Mouse (Mus musculus): ENCODE measurements around the gene Tepp.
A peak's percentile ranks its signal among the peaks of the same experiment; 100 is the strongest.

The Tepp gene

GRCm38 (mm10) chr8:95360181-95361015 is 50.0 kb downstream of the Tepp start:
- peak; percentile 55 for DNase-seq (ENCODE audit: extremely low read depth, insufficient read length, low spot score)

DNA sequence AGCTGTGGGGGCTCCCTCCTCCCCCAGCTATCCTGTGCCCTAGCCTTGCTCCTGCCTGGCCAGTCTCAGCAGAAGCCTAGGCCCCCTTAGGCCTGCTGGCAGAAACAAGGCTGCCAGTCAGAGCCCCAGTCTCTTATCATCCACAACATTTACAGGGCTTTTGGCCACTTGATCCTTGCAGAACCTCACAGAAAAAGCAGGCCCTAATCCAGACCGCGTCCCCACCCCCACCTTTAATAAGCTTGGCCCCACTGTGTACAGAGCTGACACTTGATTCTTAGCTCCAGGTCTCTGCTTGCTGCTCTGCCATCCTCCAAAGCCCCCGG is 50.6 kb downstream of the Tepp start:
- DNase-seq (ENCODE audit: extremely low read depth, insufficient read length, low spot score): no peak

- DNase-seq (ENCODE audit: extremely low read depth, insufficient read length, low spot score): no peak
Measured at GRCm38 (mm10) chr8:95362272-95362671, 51.9 kb downstream of the Tepp start.

GRCm38 (mm10) chr8:95363849-95364248 is 53.5 kb downstream of the Tepp start:
- DNase-seq (ENCODE audit: extremely low read depth, insufficient read length, low spot score): peak; percentile 49

DNA sequence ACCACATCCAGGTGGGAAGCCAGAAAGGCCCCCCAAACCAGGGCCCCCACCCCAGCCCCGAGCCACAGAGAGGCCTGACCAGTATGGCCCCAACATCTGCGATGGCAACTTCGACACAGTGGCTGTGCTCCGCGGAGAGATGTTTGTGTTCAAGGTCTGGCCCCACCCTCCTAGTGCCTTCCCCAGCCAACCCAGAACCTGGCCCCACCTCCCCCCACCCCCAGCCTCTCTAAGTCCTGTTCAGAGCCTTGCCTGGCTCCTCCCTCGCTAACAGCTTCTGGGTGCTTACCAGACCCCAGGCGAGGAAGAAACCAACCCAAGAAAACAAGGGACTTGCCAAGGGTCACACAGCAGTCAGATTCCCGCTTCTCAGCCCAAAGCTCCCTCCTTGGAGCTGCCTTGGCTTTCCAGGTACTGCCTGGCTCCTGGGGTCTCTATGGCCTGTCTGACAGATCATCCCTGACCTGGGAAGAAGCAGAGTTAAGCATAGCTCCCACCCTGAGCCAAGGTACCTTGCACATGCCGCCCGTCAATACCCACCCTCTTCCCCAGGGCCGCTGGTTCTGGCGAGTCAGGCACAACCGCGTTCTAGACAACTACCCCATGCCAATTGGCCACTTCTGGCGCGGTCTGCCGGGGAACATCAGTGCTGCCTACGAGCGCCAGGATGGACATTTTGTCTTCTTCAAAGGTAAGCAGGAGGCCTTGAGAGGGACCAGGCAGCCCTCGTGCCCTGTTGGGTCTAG is 59.4 kb downstream of the Tepp start:
- no peak for DNase-seq (ENCODE audit: extremely low read depth, insufficient read length, low spot score)

- no peak for DNase-seq (ENCODE audit: extremely low read depth, insufficient read length, low spot score)
Measured at GRCm38 (mm10) chr8:95373389-95374002, 63.1 kb downstream of the Tepp start.

DNA sequence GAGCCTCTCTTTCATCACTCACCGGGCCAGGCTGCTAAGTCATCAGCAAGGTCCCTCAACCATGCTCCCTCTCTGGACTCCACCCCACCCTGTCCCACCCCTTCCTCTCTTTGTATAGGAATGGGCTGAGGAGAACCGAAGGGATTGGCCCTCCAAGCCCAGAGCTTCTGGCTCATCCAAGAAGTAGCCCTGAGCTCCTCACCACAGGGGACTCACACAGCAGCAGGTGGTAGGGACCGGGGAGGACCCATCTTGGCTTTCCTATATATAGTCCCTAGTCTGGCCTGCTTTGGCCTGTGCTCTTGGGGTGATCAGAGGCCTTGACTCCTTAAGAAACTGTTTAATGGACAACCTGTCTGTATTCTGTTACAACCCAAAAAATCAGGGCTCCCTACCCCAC is 64.1 kb downstream of the Tepp start:
- no peak for DNase-seq (ENCODE audit: extremely low read depth, insufficient read length, low spot score)

DNA sequence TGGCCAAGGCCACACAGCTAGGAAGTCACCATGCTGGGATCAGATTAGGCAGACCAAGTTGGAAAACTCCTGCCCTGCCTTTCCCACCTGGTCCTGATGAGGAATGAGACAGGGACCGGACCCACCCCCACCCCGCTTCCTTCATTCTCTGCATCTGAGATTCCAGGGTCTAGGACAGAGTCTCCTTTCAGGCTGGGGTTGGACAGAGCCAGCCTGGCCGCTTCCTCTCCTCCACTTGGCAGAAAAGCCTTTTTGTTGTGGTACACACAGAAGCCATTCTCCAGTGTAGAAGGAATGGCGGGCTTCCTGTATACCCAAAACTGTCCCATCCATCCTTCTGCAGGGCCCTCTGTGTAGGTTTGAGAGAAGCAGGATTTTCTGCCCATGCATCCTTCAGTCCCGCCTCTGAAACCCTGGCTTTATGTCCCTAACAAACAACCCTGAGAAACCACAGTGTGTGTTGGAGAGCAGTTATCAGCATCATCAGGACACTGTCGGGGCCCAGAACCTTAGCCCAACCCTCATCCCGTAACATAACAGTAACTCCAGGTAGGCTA is 65.1 kb downstream of the Tepp start:
- no peak for DNase-seq (ENCODE audit: extremely low read depth, insufficient read length, low spot score)
